Mouse (Mus musculus): ENCODE results near the gene Gm11758.
"Not testable (repeated sequence)": the region's sequence is repeated elsewhere in the genome, so short reads cannot be mapped to it uniquely, and the experiment has no call there.

Gm11758 gene

GRCm38 (mm10) chr4:73876166-73876565 lies at the start of gene Gm11758:
TSS of gene Gm11758 (minus strand) at chr4:73876266.
- not testable (repeated sequence) for DNase-seq

GRCm38 (mm10) chr4:73920660-73921059 lies 44.6 kb upstream of the Gm11758 start, which contains the start of gene Gm11756:
TSS of gene Gm11756 (minus strand) at chr4:73920760.
- DNase-seq, result not testable (repeated sequence)

GRCm38 (mm10) chr4:73905853-73906252 lies 29.8 kb upstream of the Gm11758 start, which contains the start of gene Gm13871:
TSS of gene Gm13871 (minus strand) at chr4:73905953.
- not testable (repeated sequence) for DNase-seq

GRCm38 (mm10) chr4:73891012-73891411 lies 14.9 kb upstream of the Gm11758 start, which contains the start of gene Gm11757:
TSS of gene Gm11757 (minus strand) at chr4:73891112.
- DNase-seq, result not testable (repeated sequence)

GRCm38 (mm10) chr4:73826587-73826986 lies 49.5 kb downstream of the Gm11758 start:
- no peak for DNase-seq

All from thymus, postnatal 14 days (tissue).